In the genomic region with DNA sequence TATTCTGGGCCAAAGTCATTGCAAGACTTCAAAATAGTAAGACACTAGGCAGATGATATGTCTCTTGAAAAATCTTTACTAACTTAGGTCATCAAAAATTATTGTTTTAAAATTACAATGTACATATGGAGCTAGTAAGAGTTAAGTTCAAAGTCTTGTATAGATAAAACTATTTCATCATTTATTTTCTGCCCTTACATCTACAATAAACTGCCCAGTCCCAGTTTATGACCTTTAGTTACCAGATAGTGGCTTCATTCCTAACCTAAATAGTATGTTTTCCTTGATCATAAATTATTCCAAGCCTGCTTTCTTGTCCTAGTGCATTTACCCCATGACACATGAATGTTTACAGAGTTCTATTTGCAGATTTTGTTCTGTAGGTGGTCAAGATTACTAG, we compare ENCODE assay signal across 32 mouse cellular contexts.
"Had no signal": no experiment of that assay in that cellular context is flagged by ENCODE, and none has a peak within 500 bp of the region (broad histone marks: within the 10 kb centered on the region; RNA-seq: fewer than 3 reads in every experiment).

No protein-coding gene starts in this region.

- H3K9me3 ChIP-seq: limb, embryonic 10.5 days; limb, embryonic 12.5 days; limb, embryonic 13.5 days; limb, embryonic 15.5 days; liver, embryonic 12.5 days; liver, embryonic 13.5 days; liver, embryonic 15.5 days; lung, embryonic 15.5 days; megakaryocyte, embryonic 14.5 days; midbrain, embryonic 10.5 days; midbrain, embryonic 12.5 days; midbrain, embryonic 13.5 days; midbrain, embryonic 15.5 days; neural tube, embryonic 12.5 days; neural tube, embryonic 13.5 days had no signal

- H3K27ac ChIP-seq: limb, embryonic 10.5 days; limb, embryonic 12.5 days; limb, embryonic 13.5 days; limb, embryonic 15.5 days; liver, embryonic 12.5 days; liver, embryonic 13.5 days; liver, embryonic 14.5 days; liver, embryonic 15.5 days; lung, embryonic 15.5 days; macrophage; midbrain, embryonic 10.5 days; midbrain, embryonic 12.5 days; midbrain, embryonic 13.5 days; midbrain, embryonic 15.5 days; neural tube, embryonic 12.5 days; neural tube, embryonic 13.5 days had no signal

- H3K4me1 ChIP-seq: limb, embryonic 10.5 days; limb, embryonic 12.5 days; limb, embryonic 13.5 days; limb, embryonic 15.5 days; liver, embryonic 12.5 days; liver, embryonic 13.5 days; liver, embryonic 15.5 days; lung, embryonic 15.5 days; megakaryocyte, embryonic 14.5 days; midbrain, embryonic 12.5 days; midbrain, embryonic 15.5 days; neural tube, embryonic 12.5 days had no signal

- H3K4me3 ChIP-seq: limb, embryonic 10.5 days; limb, embryonic 12.5 days; limb, embryonic 13.5 days; limb, embryonic 15.5 days; liver, embryonic 12.5 days; liver, embryonic 13.5 days; liver, embryonic 15.5 days; lung, embryonic 15.5 days; megakaryocyte, embryonic 14.5 days; midbrain, embryonic 10.5 days; midbrain, embryonic 12.5 days; midbrain, embryonic 13.5 days; midbrain, embryonic 15.5 days; myocyte; neural tube, embryonic 12.5 days; neural tube, embryonic 13.5 days had no signal

- H3K9ac ChIP-seq: limb, embryonic 12.5 days; limb, embryonic 13.5 days; limb, embryonic 15.5 days; liver, embryonic 12.5 days; liver, embryonic 13.5 days; liver, embryonic 14.5 days; liver, embryonic 15.5 days; liver, postnatal 0 days; lung, embryonic 14.5 days; lung, embryonic 15.5 days; midbrain, embryonic 12.5 days; midbrain, embryonic 13.5 days; midbrain, embryonic 15.5 days; neural tube, embryonic 12.5 days; neural tube, embryonic 13.5 days had no signal

- ATAC-seq: liver, embryonic 12.5 days; liver, postnatal 0 days; lung, postnatal 0 days; midbrain, embryonic 13.5 days; midbrain, embryonic 15.5 days; midbrain, embryonic 16.5 days had no signal

- H3K4me2 ChIP-seq: limb, embryonic 12.5 days; limb, embryonic 13.5 days; limb, embryonic 15.5 days; liver, embryonic 11.5 days; liver, embryonic 12.5 days; liver, embryonic 13.5 days; liver, embryonic 15.5 days; lung, embryonic 14.5 days; lung, embryonic 15.5 days; midbrain, embryonic 12.5 days; midbrain, embryonic 13.5 days; midbrain, embryonic 15.5 days; neural tube, embryonic 12.5 days; neural tube, embryonic 13.5 days had no signal

- H3K36me3 ChIP-seq: limb, embryonic 10.5 days; limb, embryonic 12.5 days; limb, embryonic 13.5 days; limb, embryonic 15.5 days; liver, embryonic 12.5 days; liver, embryonic 13.5 days; liver, embryonic 15.5 days; lung, embryonic 15.5 days; midbrain, embryonic 10.5 days; midbrain, embryonic 12.5 days; midbrain, embryonic 13.5 days; midbrain, embryonic 15.5 days; neural tube, embryonic 12.5 days; neural tube, embryonic 13.5 days had no signal

- H3K27me3 ChIP-seq: limb, embryonic 12.5 days; limb, embryonic 13.5 days; limb, embryonic 15.5 days; liver, embryonic 12.5 days; liver, embryonic 13.5 days; liver, embryonic 15.5 days; lung, embryonic 15.5 days; megakaryocyte, embryonic 14.5 days; midbrain, embryonic 12.5 days; midbrain, embryonic 13.5 days; midbrain, embryonic 15.5 days; neural tube, embryonic 12.5 days; neural tube, embryonic 13.5 days had no signal

- DNase-seq: left cerebral cortex, postnatal 4 days; liver; liver, embryonic 13.5 days; liver, postnatal 0 days; lung, adult 18-20 months; lung, adult 2 months; lung, embryonic 14.5 days; lung, postnatal 10 days; lung, postnatal 14 days; lung, postnatal 36 days; lung, postnatal 4 days; midbrain, embryonic 14.5 days had no signal
